Mouse (Mus musculus): ENCODE results near the gene Ctsd. TPM values are rescaled to one million over a fixed set of nuclear protein-coding genes. Genes with fewer than 3 reads are reported as not detected.
A peak's percentile ranks its signal among the peaks of the same experiment; 100 is the strongest.

Ctsd gene
- polyA plus RNA-seq, 1 experiment from 2014 or later: 470 TPM

DNA sequence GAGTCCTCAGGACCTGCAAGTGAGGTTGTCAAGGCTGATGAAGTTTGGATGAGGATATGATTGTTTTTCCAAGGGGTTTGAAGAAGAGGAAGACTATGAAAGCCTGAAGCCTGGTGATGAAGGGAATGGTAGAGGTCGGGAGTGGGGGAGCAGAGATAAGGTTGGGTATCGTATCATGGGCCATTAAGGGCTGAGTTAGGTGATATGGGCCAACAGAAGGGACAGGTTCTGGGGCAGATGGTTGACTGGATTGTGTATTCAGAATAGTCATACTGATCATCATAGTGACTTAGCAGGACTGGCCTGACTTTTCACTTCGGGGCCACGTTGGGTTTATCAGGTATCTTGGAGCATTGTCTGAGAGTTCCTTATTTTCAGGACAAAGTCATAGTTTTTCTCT is 7.6 kb upstream of the Ctsd start:
- Histone ChIP-seq H3K27ac (ENCODE audit: low read length) (no peak overlapping the region), H3K4me3 (ENCODE audit: low read length) (no peak overlapping the region), H3K4me2 (ENCODE audit: low read depth, low read length) (no peak overlapping the region), H3K4me1 (ENCODE audit: control insufficient read depth, insufficient read depth, low read length) (peaks cover 2% of the 10 kb centered on the region; the same call in 1 of the 2 replicates), H3K36me3 (ENCODE audit: control insufficient read depth, insufficient read depth) (no peaks in the 10 kb centered on the region), H3K9ac (ENCODE audit: low read length) (no peak overlapping the region), H3K9me3 (replicated peaks; ENCODE audit: control insufficient read depth, low read length) (no peaks in the 10 kb centered on the region), H3K27me3 (ENCODE audit: control insufficient read depth, insufficient read depth, low read length) (no peaks in the 10 kb centered on the region)
- ATAC-seq (replicated peaks; ENCODE audit: extremely low read depth, insufficient read depth, low FRiP score): no peak
- 74% methylated on average over 4 of the region's 4 CpGs for WGBS

- 62% methylated on average over 6 of the region's 6 CpGs for WGBS
- ATAC-seq (replicated peaks; ENCODE audit: extremely low read depth, insufficient read depth, low FRiP score): no peak
Observed at GRCm38 (mm10) chr7:142394261-142395190, 6.7 kb upstream of the Ctsd start.

DNA sequence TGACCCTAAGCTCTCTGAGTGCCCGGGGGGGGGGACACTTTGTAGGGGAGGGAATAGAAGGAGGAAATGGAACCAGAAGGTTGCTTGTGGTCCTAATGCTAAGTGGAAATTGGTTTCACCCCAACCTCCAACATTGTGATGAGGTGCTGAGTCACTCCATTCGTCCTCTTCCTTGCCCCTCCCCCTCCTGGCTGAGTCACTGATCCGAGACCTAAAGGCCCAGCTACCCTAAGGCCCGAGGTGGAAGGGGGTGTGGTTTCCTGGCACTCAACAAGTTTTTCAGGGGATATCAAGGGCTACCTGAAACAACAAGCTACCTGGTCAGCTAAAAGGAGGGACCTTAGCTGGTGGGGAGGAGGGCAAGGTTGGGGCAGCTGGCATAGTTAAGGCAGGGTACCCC is 5.4 kb upstream of the Ctsd start:
- no peak overlapping the region for H3K4me3 ChIP-seq (ENCODE audit: low read length)
- H3K27me3 ChIP-seq (ENCODE audit: control insufficient read depth, insufficient read depth, low read length): no peaks in the 10 kb centered on the region
- H3K9me3 ChIP-seq (replicated peaks; ENCODE audit: control insufficient read depth, low read length): no peaks in the 10 kb centered on the region
- no peaks in the 10 kb centered on the region for H3K4me1 ChIP-seq (ENCODE audit: control insufficient read depth, insufficient read depth, low read length)
- ATAC-seq (replicated peaks; ENCODE audit: extremely low read depth, insufficient read depth, low FRiP score): no peak
- H3K27ac ChIP-seq (ENCODE audit: low read length): no peak overlapping the region
- no peaks in the 10 kb centered on the region for H3K36me3 ChIP-seq (ENCODE audit: control insufficient read depth, insufficient read depth)
- WGBS: 21% methylated on average over 4 of the region's 4 CpGs
- no peak overlapping the region for H3K9ac ChIP-seq (ENCODE audit: low read length)
- H3K4me2 ChIP-seq (ENCODE audit: low read depth, low read length): no peak overlapping the region

More at GRCm38 (mm10) chr7:142394261-142395190, 6.7 kb upstream of the Ctsd start:
- peak overlapping the region; percentile 25 for H3K27ac ChIP-seq (ENCODE audit: low read length)
- no peak overlapping the region for H3K4me3 ChIP-seq (ENCODE audit: low read length)
- H3K27me3 ChIP-seq (ENCODE audit: control insufficient read depth, insufficient read depth, low read length): no peaks in the 10 kb centered on the region
- no peak overlapping the region for H3K4me2 ChIP-seq (ENCODE audit: low read depth, low read length)
- no peaks in the 10 kb centered on the region for H3K9me3 ChIP-seq (replicated peaks; ENCODE audit: control insufficient read depth, low read length)
- no peaks in the 10 kb centered on the region for H3K4me1 ChIP-seq (ENCODE audit: control insufficient read depth, insufficient read depth, low read length)
- H3K9ac ChIP-seq (ENCODE audit: low read length): no peak overlapping the region
- H3K36me3 ChIP-seq (ENCODE audit: control insufficient read depth, insufficient read depth): no peaks in the 10 kb centered on the region

DNA sequence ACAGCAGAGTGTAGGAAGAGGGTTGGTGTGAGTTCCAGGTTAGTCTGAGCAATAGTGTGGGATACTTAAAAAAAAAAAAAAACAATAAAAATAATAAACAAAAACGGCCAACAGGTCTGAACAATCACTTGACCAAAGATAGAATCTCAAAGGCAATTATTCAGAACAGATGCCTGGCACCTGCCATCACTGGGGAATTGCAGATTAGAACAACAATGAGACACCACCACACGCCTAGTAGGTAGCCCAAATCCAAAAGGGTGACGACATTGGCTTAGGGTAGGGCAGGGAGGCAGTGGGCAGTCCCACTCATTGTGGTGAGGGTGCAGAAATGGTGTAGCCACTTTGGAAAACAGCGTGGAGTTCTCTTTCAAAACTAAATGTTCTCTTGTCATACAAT is 3.8 kb upstream of the Ctsd start:
- H3K4me3 ChIP-seq (ENCODE audit: low read length): no peak overlapping the region
- H3K9ac ChIP-seq (ENCODE audit: low read length): no peak overlapping the region
- H3K27me3 ChIP-seq (ENCODE audit: control insufficient read depth, insufficient read depth, low read length): no peaks in the 10 kb centered on the region
- 64% methylated on average over 4 of the region's 4 CpGs for WGBS
- peaks cover 2% of the 10 kb centered on the region for H3K4me1 ChIP-seq (ENCODE audit: control insufficient read depth, insufficient read depth, low read length)
- no peaks in the 10 kb centered on the region for H3K9me3 ChIP-seq (replicated peaks; ENCODE audit: control insufficient read depth, low read length)
- H3K36me3 ChIP-seq (ENCODE audit: control insufficient read depth, insufficient read depth): no peaks in the 10 kb centered on the region
- no peak overlapping the region for H3K27ac ChIP-seq (ENCODE audit: low read length)
- no peak overlapping the region for H3K4me2 ChIP-seq (ENCODE audit: low read depth, low read length)
- no peak for ATAC-seq (replicated peaks; ENCODE audit: extremely low read depth, insufficient read depth, low FRiP score)

- no peaks in the 10 kb centered on the region for H3K9me3 ChIP-seq (replicated peaks; ENCODE audit: control insufficient read depth, low read length)
- H3K27ac ChIP-seq (ENCODE audit: low read length): no peak overlapping the region
- H3K4me3 ChIP-seq (ENCODE audit: low read length): no peak overlapping the region
- H3K4me2 ChIP-seq (ENCODE audit: low read depth, low read length): no peak overlapping the region
- no peaks in the 10 kb centered on the region for H3K27me3 ChIP-seq (ENCODE audit: control insufficient read depth, insufficient read depth, low read length)
- ATAC-seq (replicated peaks; ENCODE audit: extremely low read depth, insufficient read depth, low FRiP score): no peak
- H3K36me3 ChIP-seq (ENCODE audit: control insufficient read depth, insufficient read depth): no peaks in the 10 kb centered on the region
- H3K4me1 ChIP-seq (ENCODE audit: control insufficient read depth, insufficient read depth, low read length): peaks cover 7% of the 10 kb centered on the region
- WGBS: 78% methylated on average over 3 of the region's 3 CpGs
- H3K9ac ChIP-seq (ENCODE audit: low read length): no peak overlapping the region
Observed at GRCm38 (mm10) chr7:142391108-142391507, 3.3 kb upstream of the Ctsd start.

DNA sequence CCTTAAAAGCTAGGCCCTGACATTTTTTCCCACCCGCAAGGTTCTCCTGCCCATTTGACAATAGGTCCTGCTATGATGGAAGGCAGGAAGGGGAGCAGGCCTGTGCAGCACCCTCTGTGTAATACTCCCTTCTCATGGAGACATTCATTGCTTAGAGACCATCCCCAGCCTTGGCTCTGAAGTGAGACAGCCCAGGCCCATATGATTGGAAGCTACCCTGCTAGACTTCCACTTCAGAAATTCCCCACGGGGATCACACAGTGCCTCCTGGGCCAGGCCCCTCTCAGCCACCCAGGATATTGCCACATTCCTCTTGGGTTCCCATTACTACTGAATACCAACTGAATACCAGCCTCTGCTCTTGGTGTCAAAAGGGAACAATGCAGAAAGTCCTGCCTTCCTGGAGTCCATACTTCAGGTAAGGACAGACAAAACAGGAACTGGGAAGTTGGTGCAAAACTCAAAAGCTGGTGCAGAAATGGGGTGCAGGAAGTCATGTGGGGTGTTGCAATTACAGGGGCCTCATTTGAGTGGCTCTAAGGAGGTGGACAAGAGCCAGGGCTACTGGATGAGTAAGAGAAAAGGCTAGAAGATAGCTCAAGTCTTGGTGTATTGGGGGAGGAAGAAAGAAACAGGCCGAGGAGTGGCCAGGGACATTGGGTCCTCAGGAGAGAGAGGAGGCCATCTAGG is 2.3 kb upstream of the Ctsd start:
- no peak overlapping the region for H3K27ac ChIP-seq (ENCODE audit: low read length)
- no peak for ATAC-seq (replicated peaks; ENCODE audit: extremely low read depth, insufficient read depth, low FRiP score)
- 78% methylated on average over 3 of the region's 3 CpGs for WGBS

DNA sequence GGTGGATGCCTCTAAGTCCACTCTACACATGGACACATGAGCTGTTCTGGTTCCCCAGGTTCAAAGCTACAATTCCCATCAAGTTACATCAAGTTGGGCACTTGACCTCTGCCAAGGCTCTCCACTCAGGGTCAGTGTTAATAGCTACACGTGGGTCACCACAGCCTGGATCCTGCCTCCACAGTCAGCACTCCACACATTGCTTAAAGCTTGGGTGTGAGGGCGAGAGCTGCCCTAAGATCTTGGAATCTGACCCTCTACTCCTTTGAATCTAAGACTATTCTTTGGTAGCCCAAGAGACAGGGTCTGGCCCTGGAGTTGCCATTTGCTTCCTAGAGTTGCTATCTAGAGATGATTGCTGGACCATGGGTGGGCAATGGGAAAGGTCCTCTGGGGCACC is 902 bp upstream of the Ctsd start:
- Histone ChIP-seq H3K4me2 (ENCODE audit: low read depth, low read length) (no peak overlapping the region), H3K4me1 (ENCODE audit: control insufficient read depth, insufficient read depth, low read length) (peaks cover 13% of the 10 kb centered on the region), H3K4me3 (ENCODE audit: low read length) (no peak overlapping the region), H3K9me3 (replicated peaks; ENCODE audit: control insufficient read depth, low read length) (no peaks in the 10 kb centered on the region), H3K27me3 (ENCODE audit: control insufficient read depth, insufficient read depth, low read length) (no peaks in the 10 kb centered on the region), H3K9ac (ENCODE audit: low read length) (no peak overlapping the region), H3K36me3 (ENCODE audit: control insufficient read depth, insufficient read depth) (peaks cover 14% of the 10 kb centered on the region), H3K27ac (ENCODE audit: low read length) (no peak overlapping the region)
- WGBS: 92% methylated on average over 2 of the region's 2 CpGs
- no peak for ATAC-seq (replicated peaks; ENCODE audit: extremely low read depth, insufficient read depth, low FRiP score)

More for the DNA sequence above, 2.3 kb upstream of the Ctsd start:
- no peak overlapping the region for H3K9ac ChIP-seq (ENCODE audit: low read length)
- H3K4me2 ChIP-seq (ENCODE audit: low read depth, low read length): no peak overlapping the region
- H3K36me3 ChIP-seq (ENCODE audit: control insufficient read depth, insufficient read depth): peaks cover under 1% of the 10 kb centered on the region; the same call in 1 of the 2 replicates
- no peaks in the 10 kb centered on the region for H3K9me3 ChIP-seq (replicated peaks; ENCODE audit: control insufficient read depth, low read length)
- no peak overlapping the region for H3K4me3 ChIP-seq (ENCODE audit: low read length)
- no peaks in the 10 kb centered on the region for H3K27me3 ChIP-seq (ENCODE audit: control insufficient read depth, insufficient read depth, low read length)
- H3K4me1 ChIP-seq (ENCODE audit: control insufficient read depth, insufficient read depth, low read length): peaks cover 13% of the 10 kb centered on the region

DNA sequence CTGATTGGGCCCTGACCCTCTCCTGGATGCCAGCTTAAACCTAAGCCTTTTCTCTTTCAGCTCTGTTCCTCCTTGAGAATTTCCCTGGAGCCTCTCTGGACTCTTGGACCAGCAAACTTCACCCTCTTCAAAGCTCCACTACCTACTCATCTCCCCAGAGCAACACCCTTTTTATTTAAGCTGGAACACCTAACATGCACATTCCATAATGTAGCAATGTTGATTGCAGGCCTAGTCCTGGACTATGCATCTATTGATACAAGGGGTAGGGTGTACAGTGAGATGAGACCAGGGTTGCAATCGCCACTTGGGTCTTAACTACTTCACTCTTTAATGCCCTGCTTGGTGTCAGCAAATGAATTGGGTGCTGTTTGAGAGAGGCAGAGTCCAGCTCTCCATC is 360 bp upstream of the Ctsd start:
- WGBS: 94% methylated on average over 1 of the region's 1 CpGs
- Histone ChIP-seq H3K9ac (ENCODE audit: low read length) (no peak overlapping the region; the same call in 1 of the 2 replicates), H3K4me2 (ENCODE audit: low read depth, low read length) (peak overlapping the region; percentile 87)

More for the DNA sequence above, 360 bp upstream of the Ctsd start:
- peak overlapping the region; percentile 76 for H3K4me3 ChIP-seq (ENCODE audit: low read length)
- H3K9me3 ChIP-seq (replicated peaks; ENCODE audit: control insufficient read depth, low read length): no peaks in the 10 kb centered on the region
- peaks cover 13% of the 10 kb centered on the region for H3K4me1 ChIP-seq (ENCODE audit: control insufficient read depth, insufficient read depth, low read length)
- no peaks in the 10 kb centered on the region for H3K27me3 ChIP-seq (ENCODE audit: control insufficient read depth, insufficient read depth, low read length)
- H3K27ac ChIP-seq (ENCODE audit: low read length): peak overlapping the region; percentile 85
- H3K36me3 ChIP-seq (ENCODE audit: control insufficient read depth, insufficient read depth): peaks cover 20% of the 10 kb centered on the region
- no peak for ATAC-seq (replicated peaks; ENCODE audit: extremely low read depth, insufficient read depth, low FRiP score)

All from heart, embryonic 16.5 days (tissue).